Mouse (Mus musculus): Measurements from ENCODE around the gene A830005F24Rik. TPM values are rescaled to one million over a fixed set of nuclear protein-coding genes. Genes with fewer than 3 reads are reported as not detected.
A peak's percentile ranks its signal among the peaks of the same experiment; 100 is the strongest.

A830005F24Rik gene
- 0.14 and 0.19 TPM in 2 replicates for polyA plus RNA-seq (2015; fragmentation: Nextera tagmentation; extraction: Ambion mirVana)

DNA sequence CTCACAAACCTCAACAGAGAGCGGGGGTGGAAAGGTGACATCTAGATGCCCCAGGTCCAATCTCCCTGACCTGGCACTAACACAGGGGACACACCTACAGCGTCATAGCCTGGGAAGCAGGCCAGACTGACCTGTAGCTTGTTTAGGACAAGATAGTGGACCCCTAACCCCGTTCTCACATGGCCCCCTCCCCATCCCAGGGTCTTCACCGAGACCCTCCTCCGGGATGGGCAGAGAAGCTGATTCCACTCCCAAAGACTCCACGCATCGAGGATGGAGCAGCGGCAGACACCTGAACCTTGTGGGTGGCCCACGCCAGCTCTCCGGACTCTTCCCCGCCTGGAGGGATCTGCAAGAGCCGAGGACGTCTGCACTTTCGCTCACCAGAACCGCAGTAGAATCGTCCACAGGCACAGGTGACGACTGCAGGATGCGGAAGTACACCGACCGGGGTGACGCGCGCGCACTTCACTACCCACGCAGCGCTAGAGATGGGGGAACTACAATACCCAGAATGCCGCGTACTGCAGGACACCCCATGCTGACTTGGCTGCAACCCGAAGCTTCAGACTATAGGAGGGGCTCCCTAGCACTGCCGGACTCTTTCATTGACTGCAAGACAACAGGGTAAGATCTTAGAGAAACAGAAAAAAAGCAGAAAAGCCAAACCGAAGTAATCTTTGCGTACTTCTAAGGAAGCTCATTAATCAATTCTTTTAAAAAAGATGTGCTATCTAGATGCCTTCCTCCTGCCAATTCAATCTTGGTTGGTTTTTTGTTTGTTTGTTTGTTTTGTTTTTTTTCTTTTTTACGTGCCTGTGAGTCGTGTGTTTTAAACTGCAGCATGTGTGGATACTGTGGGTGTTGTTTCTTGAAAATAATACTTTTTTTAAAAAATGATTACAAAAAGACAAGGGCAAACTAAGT, at the start of gene A830005F24Rik, which contains the start of gene Zfp169:
Gene A830005F24Rik, plus strand, starts transcription at position 568 of the 927 bp plus-strand sequence.
Gene Zfp169, minus strand, starts transcription at position 449 of the 927 bp plus-strand sequence.
- DNase-seq (peak; percentile 87), ATAC-seq (peak; percentile 99)
- TF ChIP-seq EP300 (IDR thresholded peaks at IDR 0.05; ENCODE audit: low read depth) (no peak), CTCF (IDR thresholded peaks at IDR 0.05; ENCODE audit: low read depth) (0 out of 2 replicates have a peak, but pooled peaks have one; percentile 4)
- Histone ChIP-seq H3K4me1 (ENCODE audit: insufficient read depth) (peaks cover 9% of the 10 kb centered on the region), H3K9ac (replicated peaks) (peak within 1 kb of the TSS; percentile 82), H3K27me3 (ENCODE audit: insufficient read depth, low read length) (no peaks in the 10 kb centered on the region), H3K27ac (ENCODE audit: low read depth) (peak within 1 kb of the TSS; percentile 91), H3K9me3 (ENCODE audit: low read length) (no peaks in the 10 kb centered on the region), H3K4me2 (ENCODE audit: low read depth, low read length) (peak within 1 kb of the TSS; percentile 89), H3K4me3 (ENCODE audit: low read depth, low read length) (peak within 1 kb of the TSS; percentile 72), H3K36me3 (replicated peaks; ENCODE audit: insufficient read depth, low read length) (no peaks in the 10 kb centered on the region)
- under 1% methylated on average over 34 of the region's 34 CpGs for WGBS (ENCODE audit: insufficient replicate concordance)

GRCm38 (mm10) chr13:48464170-48464569, 49.2 kb upstream of the A830005F24Rik start:
- peak; percentile 64 for DNase-seq
- TF ChIP-seq CTCF (IDR thresholded peaks at IDR 0.05; ENCODE audit: low read depth): peak; percentile 76
- TF ChIP-seq EP300 (IDR thresholded peaks at IDR 0.05; ENCODE audit: low read depth): no peak
- Histone ChIP-seq H3K4me2 (ENCODE audit: low read depth, low read length) (no peak overlapping the region), H3K4me3 (ENCODE audit: low read depth, low read length) (no peak overlapping the region), H3K4me1 (ENCODE audit: insufficient read depth) (no peaks in the 10 kb centered on the region), H3K27me3 (ENCODE audit: insufficient read depth, low read length) (no peaks in the 10 kb centered on the region), H3K9me3 (ENCODE audit: low read length) (no peaks in the 10 kb centered on the region), H3K36me3 (replicated peaks; ENCODE audit: insufficient read depth, low read length) (no peaks in the 10 kb centered on the region), H3K9ac (replicated peaks) (no peak overlapping the region), H3K27ac (ENCODE audit: low read depth) (no peak overlapping the region)
- no peak for ATAC-seq
- 12% methylated on average over 4 of the region's 4 CpGs for WGBS (ENCODE audit: insufficient replicate concordance)

GRCm38 (mm10) chr13:48466186-48466585, 47.2 kb upstream of the A830005F24Rik start:
- Histone ChIP-seq H3K27me3 (ENCODE audit: insufficient read depth, low read length) (no peaks in the 10 kb centered on the region), H3K36me3 (replicated peaks; ENCODE audit: insufficient read depth, low read length) (no peaks in the 10 kb centered on the region), H3K9me3 (ENCODE audit: low read length) (no peaks in the 10 kb centered on the region), H3K4me3 (ENCODE audit: low read depth, low read length) (no peak overlapping the region), H3K27ac (ENCODE audit: low read depth) (no peak overlapping the region), H3K4me1 (ENCODE audit: insufficient read depth) (no peaks in the 10 kb centered on the region), H3K4me2 (ENCODE audit: low read depth, low read length) (no peak overlapping the region), H3K9ac (replicated peaks) (no peak overlapping the region)
- ATAC-seq: no peak
- TF ChIP-seq CTCF (IDR thresholded peaks at IDR 0.05; ENCODE audit: low read depth) (no peak), EP300 (IDR thresholded peaks at IDR 0.05; ENCODE audit: low read depth) (no peak)
- WGBS (ENCODE audit: insufficient replicate concordance): 57% methylated on average over 10 of the region's 10 CpGs
- no peak for DNase-seq

GRCm38 (mm10) chr13:48468656-48469180, 44.7 kb upstream of the A830005F24Rik start:
- Histone ChIP-seq H3K4me3 (ENCODE audit: low read depth, low read length) (no peak overlapping the region), H3K4me1 (ENCODE audit: insufficient read depth) (no peaks in the 10 kb centered on the region), H3K9me3 (ENCODE audit: low read length) (no peaks in the 10 kb centered on the region), H3K27ac (ENCODE audit: low read depth) (no peak overlapping the region), H3K9ac (replicated peaks) (no peak overlapping the region), H3K36me3 (replicated peaks; ENCODE audit: insufficient read depth, low read length) (no peaks in the 10 kb centered on the region), H3K27me3 (ENCODE audit: insufficient read depth, low read length) (no peaks in the 10 kb centered on the region), H3K4me2 (ENCODE audit: low read depth, low read length) (no peak overlapping the region)
- no peak for DNase-seq
- WGBS (ENCODE audit: insufficient replicate concordance): 63% methylated on average over 15 of the region's 15 CpGs
- TF ChIP-seq EP300 (IDR thresholded peaks at IDR 0.05; ENCODE audit: low read depth) (no peak), CTCF (IDR thresholded peaks at IDR 0.05; ENCODE audit: low read depth) (no peak)
- ATAC-seq: no peak

- Histone ChIP-seq H3K27ac (ENCODE audit: low read depth) (no peak overlapping the region), H3K4me2 (ENCODE audit: low read depth, low read length) (no peak overlapping the region), H3K9ac (replicated peaks) (no peak overlapping the region), H3K9me3 (ENCODE audit: low read length) (no peaks in the 10 kb centered on the region), H3K4me3 (ENCODE audit: low read depth, low read length) (no peak overlapping the region), H3K4me1 (ENCODE audit: insufficient read depth) (no peaks in the 10 kb centered on the region), H3K36me3 (replicated peaks; ENCODE audit: insufficient read depth, low read length) (no peaks in the 10 kb centered on the region; the same call in 1 of the 2 replicates), H3K27me3 (ENCODE audit: insufficient read depth, low read length) (no peaks in the 10 kb centered on the region)
- TF ChIP-seq CTCF (IDR thresholded peaks at IDR 0.05; ENCODE audit: low read depth) (no peak), EP300 (IDR thresholded peaks at IDR 0.05; ENCODE audit: low read depth) (no peak)
- 76% methylated on average over 4 of the region's 4 CpGs for WGBS (ENCODE audit: insufficient replicate concordance)
- DNase-seq (no peak), ATAC-seq (no peak)
Observed at GRCm38 (mm10) chr13:48483606-48484005, 29.8 kb upstream of the A830005F24Rik start.

Measured in liver, postnatal 0 days (tissue).